Mouse (Mus musculus): Measurements from ENCODE around the gene Plcb2.

DNA sequence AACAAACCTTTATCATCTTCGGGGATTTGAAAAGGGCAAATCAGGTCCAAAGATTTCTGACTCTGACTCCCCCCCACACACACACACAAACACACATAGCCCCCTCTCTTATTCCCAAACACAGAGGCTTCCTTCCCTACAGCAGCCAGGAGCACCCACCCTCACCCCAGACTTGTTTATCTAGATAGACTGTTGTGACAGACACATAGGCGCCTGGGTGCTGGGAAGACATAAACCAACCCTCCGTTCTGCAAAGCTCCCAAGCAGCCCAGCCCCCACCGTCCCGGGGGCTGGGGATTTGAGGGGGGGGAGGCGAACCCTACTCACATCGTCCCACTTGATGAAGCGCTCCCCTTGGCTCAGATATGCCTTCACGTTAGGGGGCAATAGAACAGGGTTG is 327 bp downstream of the Plcb2 start:
- TF ChIP-seq CTCF (IDR thresholded peaks at IDR 0.05; ENCODE audit: extremely low read depth, insufficient read depth, insufficient read length, insufficient replicate concordance) (no peak), POLR2A (IDR thresholded peaks at IDR 0.05; ENCODE audit: low read depth, low read length) (no peak)

Measured in spleen, adult 2 months (tissue).